Mouse (Mus musculus) embryonic stem cell, embryonic (primary cell): ENCODE data around the gene Arhgap28.
"Not testable (repeated sequence)": the region's sequence is repeated elsewhere in the genome, so short reads cannot be mapped to it uniquely, and the experiment has no call there.

Experiments
- CTCF ChIA-PET, 4 experiments: fragments of 300-600 bp in 2 of 4; fragments of 350-600 bp in 2 of 4; sonication (Branson Sonifier 250); formaldehyde crosslinking; loops; one replicate each; lab custom pipeline; 2022; ENCODE audit warnings: inconsistent platforms in 2 of 4; lab: Charles Lee
- POLR2A ChIA-PET, 4 experiments: fragments of 300-600 bp in 2 of 4; fragments of 350-600 bp in 2 of 4; sonication (Branson Sonifier 250); formaldehyde crosslinking; loops; one replicate each; lab custom pipeline; 2022; ENCODE audit warnings: antibody characterized with exemption in 4 of 4, inconsistent platforms in 1 of 4; lab: Charles Lee

Gene Arhgap28

DNA sequence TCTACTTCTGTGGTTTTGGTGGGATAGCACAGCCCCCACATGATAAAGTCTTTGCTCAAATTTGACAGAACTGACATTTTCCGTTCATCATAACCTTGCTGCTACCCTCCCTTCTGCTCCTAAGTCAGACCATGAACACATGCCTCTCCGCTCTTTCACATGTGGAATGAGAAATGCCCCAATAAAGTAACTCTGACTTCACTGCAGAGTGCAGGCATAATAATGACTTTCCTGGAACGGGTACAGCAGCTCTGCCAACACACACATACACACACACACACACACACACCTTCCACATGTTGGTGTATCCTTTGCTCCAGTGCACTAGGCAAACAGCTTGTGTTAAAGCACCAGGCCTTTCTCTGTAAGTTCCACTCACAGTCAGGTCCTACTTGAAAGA lies 139.0 kb downstream of the Arhgap28 start:
- CTCF ChIA-PET: interaction anchor here in 1 of 4 experiments (0.6 kb wide), 1 partner anchor 16 kb away, joined by 9 read pairs; no protein-coding TSS in a partner anchor

DNA sequence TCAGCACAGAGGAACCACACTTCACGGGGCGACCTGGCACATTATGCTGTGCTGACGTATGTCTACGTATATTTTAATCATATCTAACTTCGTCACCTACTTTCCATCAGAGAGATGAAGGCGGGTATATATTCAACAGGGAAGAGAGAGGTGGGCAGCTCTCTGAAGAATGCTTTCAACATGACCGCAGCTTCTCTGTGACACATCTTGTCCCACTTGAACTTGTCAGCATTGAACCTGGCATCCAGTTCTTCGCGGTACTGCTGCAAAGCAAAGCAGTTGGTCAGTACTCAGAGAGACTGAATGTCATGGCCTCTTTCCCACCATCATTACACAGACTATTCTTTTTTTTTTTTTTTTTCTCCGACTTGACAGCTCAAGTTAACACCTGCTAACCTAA lies 139.6 kb downstream of the Arhgap28 start:
- ChIA-PET CTCF (interaction anchor here in 1 of 4 experiments (0.6 kb wide), 1 partner anchor 17 kb away, joined by 9 read pairs; no protein-coding TSS in a partner anchor), POLR2A (interaction anchor here in 1 of 4 experiments (0.5 kb wide), 1 partner anchor 136 kb away, joined by 7 read pairs; no protein-coding TSS in a partner anchor)

More for the DNA sequence above, 139.0 kb downstream of the Arhgap28 start:
- POLR2A ChIA-PET: no interaction called here

DNA sequence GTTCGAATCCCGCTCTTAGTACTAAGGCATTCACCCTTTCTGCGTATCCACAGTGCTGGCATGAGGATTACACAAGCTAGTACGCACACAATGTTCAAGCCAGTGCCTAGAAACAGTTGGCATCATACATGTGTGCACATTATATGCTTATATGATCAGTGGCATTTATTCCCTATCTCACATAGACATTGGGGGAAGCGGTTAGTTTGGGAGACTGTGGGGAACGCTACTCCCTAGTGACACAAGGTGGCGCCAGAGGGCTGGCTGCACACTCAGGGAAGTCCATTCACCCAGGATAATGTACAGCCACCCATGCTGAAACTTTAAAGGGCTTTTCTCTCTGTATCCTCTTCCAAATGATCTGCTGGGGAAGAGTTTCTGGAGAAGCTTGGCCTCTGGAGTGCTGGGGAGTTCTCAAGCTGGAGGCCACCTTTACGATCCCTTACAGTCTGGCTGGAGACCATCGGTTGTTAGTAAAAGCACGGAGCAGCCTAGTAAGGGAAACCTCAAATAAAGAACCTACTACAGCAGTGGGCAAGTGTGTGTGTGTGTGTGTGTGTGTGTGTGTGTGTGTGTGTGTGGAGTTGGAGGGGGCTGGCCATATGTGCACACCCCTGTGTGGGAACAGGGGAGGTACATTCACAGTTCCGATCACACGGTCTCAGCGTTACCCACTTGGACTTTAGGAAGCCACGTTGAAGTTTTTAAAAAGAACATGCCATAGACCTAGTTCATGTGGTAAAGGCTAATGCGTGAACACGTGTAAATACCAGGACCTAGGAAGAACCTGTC lies 142.0 kb downstream of the Arhgap28 start:
- CTCF ChIA-PET: interaction anchor here in 2 of 4 experiments (0.5 to 0.7 kb wide), 3 partner anchors 11 to 267 kb away, joined by 3 to 6 read pairs (median 3); no protein-coding TSS in a partner anchor
- POLR2A ChIA-PET: no interaction called here

DNA sequence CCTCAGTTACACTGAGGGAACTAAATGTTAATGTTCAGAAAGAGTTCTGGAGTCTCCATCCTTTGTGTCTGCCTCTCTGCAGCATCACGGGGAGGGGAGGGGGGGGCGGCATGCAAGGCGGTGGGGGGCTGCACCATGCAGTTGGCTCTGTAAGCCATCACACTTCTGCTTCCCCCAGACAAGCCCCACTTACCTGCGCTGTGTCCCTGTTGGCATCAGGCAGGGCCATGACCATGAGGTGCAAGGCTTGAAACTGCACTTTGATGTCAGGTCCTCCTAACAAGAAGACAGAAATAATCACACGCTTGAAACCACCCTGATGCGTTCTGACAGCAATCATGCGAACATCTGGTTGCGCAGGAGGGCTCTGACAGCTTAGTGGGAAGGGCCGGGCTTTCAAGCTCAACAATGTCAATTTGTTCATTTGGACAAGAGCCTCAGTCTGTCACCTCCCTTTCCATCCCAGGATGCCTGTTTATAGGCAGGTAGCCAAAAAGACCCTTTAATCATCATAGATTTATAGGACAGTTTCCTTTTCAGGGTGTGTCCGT lies 142.8 kb downstream of the Arhgap28 start:
- ChIA-PET CTCF (interaction anchor here in 2 of 4 experiments (0.6 to 1.1 kb wide), 3 partner anchors 23 to 1071 kb away, joined by 3 to 7 read pairs (median 6); no protein-coding TSS in a partner anchor), POLR2A (no interaction called here)

DNA sequence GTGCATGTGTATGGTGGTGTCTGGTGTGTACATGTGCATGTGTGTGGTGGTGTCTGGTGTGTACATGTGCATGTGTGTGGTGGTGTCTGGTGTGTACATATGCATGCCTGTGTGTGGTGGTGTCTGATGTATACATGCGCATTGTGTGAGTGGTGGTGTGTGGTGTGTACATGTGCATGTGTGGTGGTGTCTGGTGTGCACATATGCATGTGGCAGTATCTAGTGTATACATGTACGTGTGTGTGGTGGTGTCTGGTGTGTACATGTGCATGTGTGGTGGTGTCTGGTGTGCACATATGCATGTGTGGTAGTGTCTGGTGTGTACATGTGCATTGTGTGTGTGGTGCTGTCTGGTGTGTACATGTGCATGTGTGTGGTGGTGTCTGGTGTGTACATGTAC lies 162.4 kb downstream of the Arhgap28 start:
- CTCF ChIA-PET, POLR2A ChIA-PET: not testable (repeated sequence)

DNA sequence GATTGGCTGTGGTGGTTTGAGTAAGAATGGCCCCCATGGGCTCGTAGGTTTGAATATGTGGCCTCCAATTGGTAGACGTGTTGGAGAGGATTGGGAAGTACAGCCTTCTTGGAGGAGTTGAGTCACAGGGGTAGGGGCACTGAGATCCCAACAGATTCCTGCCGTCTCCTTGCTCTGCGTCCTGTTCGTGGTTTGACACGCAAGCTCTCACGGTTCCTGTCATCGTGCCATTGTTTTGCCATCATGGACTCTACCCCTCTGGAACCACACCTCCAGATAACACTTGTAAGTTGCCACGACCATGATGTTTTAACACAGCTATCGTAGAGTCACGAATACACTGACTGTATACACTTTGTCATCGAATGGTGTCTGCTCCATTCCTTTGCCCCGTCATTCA lies 165.0 kb downstream of the Arhgap28 start:
- ChIA-PET CTCF (interaction anchor here in 2 of 4 experiments (0.7 kb wide), 3 partner anchors 1155 to 1516 kb away, joined by 3 to 5 read pairs (median 4); no protein-coding TSS in a partner anchor), POLR2A (interaction anchor here in 2 of 4 experiments (0.7 to 1.0 kb wide), 2 partner anchors 25 to 88 kb away, joined by 3 to 4 read pairs; no protein-coding TSS in a partner anchor)

DNA sequence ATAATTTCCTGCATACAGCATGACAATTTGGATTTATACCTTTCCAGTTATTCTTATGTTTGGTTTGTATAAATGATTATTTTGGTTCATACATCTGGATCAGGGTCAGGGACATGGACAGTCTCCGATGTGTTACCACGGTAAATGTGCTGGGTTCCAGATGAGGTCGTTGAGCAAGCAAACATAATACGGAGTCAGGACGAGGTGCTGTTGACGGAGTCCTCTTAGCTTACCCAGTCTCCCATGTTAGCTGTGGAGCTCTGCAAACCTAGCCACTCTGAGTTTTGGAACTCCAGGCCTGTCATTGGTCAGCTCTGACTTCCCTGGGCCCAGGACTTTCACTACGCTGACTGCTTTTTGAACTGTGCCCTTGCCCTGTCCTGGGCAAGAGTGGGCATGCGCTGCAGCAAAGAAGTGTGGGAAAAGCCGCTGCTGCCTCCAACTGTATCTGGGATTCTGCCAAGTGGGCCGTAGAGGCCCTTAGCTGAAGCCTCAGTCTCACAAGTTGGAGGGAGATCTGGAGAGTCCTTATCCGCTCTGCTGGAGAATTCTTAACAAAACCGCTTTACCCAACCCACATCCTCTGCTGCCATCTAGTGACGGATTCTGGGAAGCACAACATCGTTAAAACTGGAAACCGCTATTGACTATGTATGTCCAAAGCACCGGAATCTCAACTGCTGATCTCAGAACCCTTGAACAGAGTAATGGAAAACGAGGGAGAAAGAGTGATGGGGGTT lies 166.4 kb downstream of the Arhgap28 start:
- ChIA-PET POLR2A (interaction anchor here in 1 of 4 experiments (0.6 kb wide), 1 partner anchor 367 kb away, joined by 5 read pairs; no protein-coding TSS in a partner anchor), CTCF (interaction anchor here in 3 of 4 experiments (0.5 to 1.2 kb wide), 7 partner anchors 57 to 938 kb away, joined by 3 read pairs; no protein-coding TSS in a partner anchor)

DNA sequence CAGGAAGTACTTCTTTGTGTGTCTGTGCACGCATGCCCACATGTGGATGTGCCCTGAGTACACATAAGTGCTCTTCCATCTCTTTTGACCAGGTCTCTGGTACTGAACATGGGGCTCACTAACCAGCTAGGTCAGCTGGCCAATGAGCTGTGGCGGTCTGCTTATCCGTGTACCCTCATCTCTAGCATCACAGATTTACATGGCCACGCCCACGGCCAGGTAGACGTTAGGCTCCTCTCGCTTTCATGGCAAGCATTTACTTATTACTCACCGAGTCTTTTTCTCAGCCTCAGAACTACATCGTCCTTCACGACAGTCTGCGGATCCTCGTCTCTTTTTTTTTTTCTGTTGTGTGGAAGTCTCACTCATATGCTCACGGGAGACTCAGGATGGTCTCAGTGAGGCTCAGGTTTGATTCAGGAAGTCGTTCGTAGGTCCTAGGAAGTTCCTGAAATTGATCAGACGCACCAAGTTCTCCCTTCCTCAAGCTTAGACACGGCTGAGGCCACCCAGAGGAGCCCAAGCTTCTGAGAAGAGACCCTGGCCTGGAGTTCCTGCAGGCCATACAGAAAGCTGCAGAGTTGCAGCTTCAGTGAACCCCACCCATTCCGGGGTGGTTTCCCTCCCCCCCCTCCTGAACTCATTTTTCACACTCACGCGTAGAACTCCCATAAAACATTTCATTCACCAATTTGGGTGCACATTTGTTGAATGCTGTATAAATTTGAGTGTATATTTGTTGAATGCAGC lies 167.6 kb downstream of the Arhgap28 start:
- POLR2A ChIA-PET: interaction anchor here in 2 of 4 experiments (0.7 to 1.6 kb wide), 4 partner anchors 9 to 140 kb away, joined by 3 to 5 read pairs (median 3); no protein-coding TSS in a partner anchor

DNA sequence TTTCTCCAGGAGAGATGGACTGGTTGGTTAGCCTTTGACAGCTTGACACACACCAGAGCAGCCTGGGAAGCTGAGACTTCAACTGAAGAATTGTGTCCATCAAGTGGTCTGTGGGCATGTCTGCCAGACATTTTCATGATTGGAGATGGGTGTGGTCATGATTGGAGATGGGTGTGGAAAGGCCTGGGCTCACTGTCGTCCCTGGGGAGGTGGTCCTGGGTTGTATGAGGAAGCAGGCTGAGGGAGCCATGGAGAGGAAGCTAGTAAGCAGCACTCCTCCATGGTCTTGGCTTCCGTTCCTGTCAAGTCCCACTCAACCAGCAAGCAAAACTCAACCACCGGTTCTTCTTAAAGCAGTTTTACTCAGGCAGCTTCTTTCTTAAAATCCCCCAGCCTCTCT lies 176.5 kb downstream of the Arhgap28 start:
- POLR2A ChIA-PET: interaction anchor here in 2 of 4 experiments (1.4 to 1.5 kb wide), 2 partner anchors 8 to 9 kb away, joined by 3 read pairs; no protein-coding TSS in a partner anchor
- CTCF ChIA-PET: no interaction called here

More for the DNA sequence above, 167.6 kb downstream of the Arhgap28 start:
- CTCF ChIA-PET: interaction anchor here in 2 of 4 experiments (0.7 to 1.3 kb wide), 2 partner anchors 41 to 56 kb away, joined by 3 to 4 read pairs; no protein-coding TSS in a partner anchor

DNA sequence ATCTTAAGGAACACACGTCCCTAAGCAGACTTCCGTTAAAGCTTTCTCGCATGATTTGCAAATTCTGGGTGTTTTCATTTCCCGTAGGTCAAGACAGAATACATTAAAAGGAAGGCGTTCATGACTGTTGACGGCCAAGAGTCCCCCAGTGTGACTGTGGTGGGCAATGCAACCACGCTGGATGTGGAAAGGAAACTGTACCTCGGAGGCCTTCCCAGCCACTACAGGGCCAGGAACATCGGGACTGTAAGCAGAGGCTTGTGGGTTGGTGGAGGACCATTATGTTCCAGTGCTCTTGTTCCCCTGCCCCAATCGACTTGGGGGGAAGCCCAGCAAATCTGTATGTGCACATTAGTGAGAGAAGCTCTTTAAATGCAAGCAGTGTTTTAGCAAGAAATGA lies 187.0 kb downstream of the Arhgap28 start:
- ChIA-PET POLR2A (no interaction called here), CTCF (no interaction called here)

DNA sequence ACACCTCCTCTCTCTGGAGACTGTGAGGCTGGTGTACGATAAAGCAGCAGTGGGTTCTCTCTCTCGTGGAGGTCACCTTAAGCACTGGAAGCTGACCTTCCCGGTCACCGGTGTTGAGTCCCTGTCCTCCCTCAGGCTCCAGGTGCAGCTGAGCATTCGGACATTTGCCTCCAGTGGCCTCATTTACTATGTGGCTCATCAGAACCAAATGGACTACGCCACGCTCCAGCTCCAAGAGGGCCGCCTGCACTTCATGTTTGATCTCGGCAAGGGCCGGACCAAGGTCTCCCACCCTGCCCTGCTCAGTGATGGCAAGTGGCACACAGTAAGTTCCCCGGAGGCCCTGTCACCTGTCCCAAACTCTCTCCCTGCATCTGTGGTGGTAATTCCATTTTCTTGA lies 188.2 kb downstream of the Arhgap28 start:
- ChIA-PET CTCF (interaction anchor here in 1 of 4 experiments (0.7 to 1.5 kb wide), 2 partner anchors 164 to 187 kb away, joined by 3 to 4 read pairs; no protein-coding TSS in a partner anchor), POLR2A (interaction anchor here in 1 of 4 experiments (1.4 kb wide), 1 partner anchor 9 kb away, joined by 6 read pairs; no protein-coding TSS in a partner anchor)

DNA sequence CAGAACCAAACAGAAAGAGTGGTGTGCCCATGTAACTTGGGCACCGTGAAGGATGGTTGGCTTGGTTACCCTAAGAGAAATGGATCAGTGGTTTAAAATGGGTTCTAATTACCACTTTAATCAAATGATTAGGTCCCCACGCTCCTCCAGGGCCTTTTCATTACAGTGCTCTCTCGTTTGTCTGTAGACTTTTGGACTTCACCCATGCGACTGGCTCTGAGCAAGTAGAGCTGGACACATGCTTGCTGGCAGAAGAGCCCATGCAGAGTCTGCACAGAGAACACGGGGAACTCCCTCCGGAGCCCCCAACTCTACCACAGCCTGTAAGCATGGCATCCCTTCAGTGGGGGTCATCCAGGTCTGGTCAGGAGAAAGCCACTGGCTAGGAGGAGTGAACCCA lies 190.3 kb downstream of the Arhgap28 start:
- ChIA-PET CTCF (no interaction called here), POLR2A (interaction anchor here in 1 of 4 experiments (0.6 kb wide), 1 partner anchor 26 kb away, joined by 3 read pairs; no protein-coding TSS in a partner anchor)

DNA sequence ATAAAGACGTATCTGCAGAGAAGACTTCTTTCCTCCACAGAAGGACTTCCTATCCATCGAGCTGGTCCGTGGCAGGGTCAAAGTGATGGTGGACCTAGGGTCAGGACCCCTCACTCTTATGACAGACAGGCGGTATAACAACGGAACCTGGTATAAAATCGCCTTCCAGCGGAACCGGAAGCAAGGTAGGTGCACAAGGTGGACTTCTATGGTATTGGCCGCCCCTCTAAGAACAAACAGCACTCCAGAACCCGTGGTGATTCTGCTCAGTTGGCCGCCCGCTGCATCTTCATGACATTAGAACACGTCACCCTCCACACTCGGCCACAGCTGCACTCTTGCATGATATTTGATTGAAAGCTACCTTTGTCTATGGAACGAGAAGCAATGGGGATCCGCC lies 194.7 kb downstream of the Arhgap28 start:
- ChIA-PET POLR2A (interaction anchor here in 1 of 4 experiments (1.9 kb wide), 1 partner anchor 18 kb away, joined by 6 read pairs; no protein-coding TSS in a partner anchor), CTCF (no interaction called here)
